Mouse (Mus musculus) CH12.LX (cell line): ENCODE results near the gene Lpin2. TPM values are rescaled to one million over a fixed set of nuclear protein-coding genes. Genes with fewer than 3 reads are reported as not detected.

Experiments
- DNase-seq: peaks from one replicate; pipeline ENCODE4 v3.0.0-alpha.2; 2013; ENCODE audit errors: extremely low read depth
- H3K27ac ChIP-seq: 2 replicates; pipeline ENCODE4 v1.5.1; 2012; ENCODE audit warnings: low read depth, mild to moderate bottlenecking, control low read depth, moderate library complexity; ENCODE audit not compliant: insufficient read depth
- H3K27me3 ChIP-seq: replicated peaks from 2 replicates; pipeline ENCODE3; 2012; ENCODE audit warnings: inconsistent platforms
- H3K36me3 ChIP-seq, 2 experiments: replicated peaks in 1 of 2; 2 replicates each; pipeline versions ENCODE3 to v1.6.1; 2012; ENCODE audit warnings: inconsistent platforms in 1 of 2, low read length in 1 of 2, mild to moderate bottlenecking in 1 of 2, mixed read lengths in 1 of 2, moderate library complexity in 1 of 2; ENCODE audit not compliant: control insufficient read depth in 1 of 2, insufficient read depth in 1 of 2
- H3K4me1 ChIP-seq, 2 experiments: 2 replicates each; pipeline ENCODE4 v1.6.1; 2012; ENCODE audit warnings: inconsistent platforms in 1 of 2, moderate library complexity in 1 of 2; ENCODE audit not compliant: insufficient read depth in 2 of 2, control insufficient read depth in 1 of 2
- H3K4me2 ChIP-seq: 2 replicates; pipeline ENCODE4 v1.6.1; 2012; ENCODE audit warnings: low read depth, mild to moderate bottlenecking, control low read depth; ENCODE audit not compliant: poor library complexity, insufficient read depth, severe bottlenecking
- H3K4me3 ChIP-seq, 3 experiments: fragments of 150-350 bp in 1 of 3; sonication (generic) in 1 of 3; replicated peaks in 1 of 3; 2 replicates each; pipeline versions ENCODE3 to v1.5.1; 2011 to 2012; ENCODE audit warnings: low read depth in 2 of 3, low read length in 2 of 3, mild to moderate bottlenecking in 2 of 3, moderate library complexity in 2 of 3, control low read depth in 1 of 3, improper control_type of control experiment in 1 of 3, inconsistent platforms in 1 of 3, mixed read lengths in 1 of 3; ENCODE audit not compliant: poor library complexity in 1 of 3
- H3K79me2 ChIP-seq: replicated peaks from 2 replicates; pipeline ENCODE4 v1.6.1; 2012; ENCODE audit warnings: mild to moderate bottlenecking, moderate library complexity; ENCODE audit not compliant: control insufficient read depth, poor library complexity, insufficient read depth, severe bottlenecking; ENCODE audit errors: extremely low read depth
- H3K9ac ChIP-seq: 2 replicates; pipeline ENCODE4 v1.6.1; 2012; ENCODE audit warnings: low read depth, mild to moderate bottlenecking, control low read depth, moderate library complexity; ENCODE audit not compliant: insufficient read depth
- H3K9me3 ChIP-seq: replicated peaks from 2 replicates; pipeline ENCODE3; 2012; ENCODE audit warnings: low read length, inconsistent platforms, mixed read lengths
- CHD2 ChIP-seq: IDR thresholded peaks from 2 replicates; pipeline ENCODE4 v1.6.1; 2011; ENCODE audit warnings: low read length, improper control_type of control experiment
- CTCF ChIP-seq, 2 experiments: IDR thresholded peaks in 1 of 2; conservative IDR thresholded peaks in 1 of 2; 2 replicates each; pipeline ENCODE4 v1.5.1; 2011 to 2012; ENCODE audit warnings: low read depth in 2 of 2, low read length in 2 of 2, improper control_type of control experiment in 1 of 2, inconsistent platforms in 1 of 2, mild to moderate bottlenecking in 1 of 2, moderate library complexity in 1 of 2
- ELF1 ChIP-seq: IDR thresholded peaks from 2 replicates; pipeline ENCODE4 v1.6.1; 2014; ENCODE audit warnings: low read depth, mild to moderate bottlenecking, inconsistent platforms, low read length, improper control_type of control experiment
- GABPA ChIP-seq: IDR thresholded peaks from 2 replicates; pipeline ENCODE4 v1.6.1; 2012; ENCODE audit warnings: low read depth, low read length, improper control_type of control experiment, inconsistent platforms; ENCODE audit not compliant: insufficient replicate concordance
- JUND ChIP-seq: conservative IDR thresholded peaks from 2 replicates; pipeline ENCODE4 v1.6.1; 2011; ENCODE audit warnings: low read depth, low read length, improper control_type of control experiment
- KAT2A ChIP-seq: IDR thresholded peaks from 2 replicates; pipeline ENCODE4 v1.6.1; 2012; ENCODE audit warnings: low read length, improper control_type of control experiment, inconsistent platforms; ENCODE audit not compliant: insufficient replicate concordance
- MAZ ChIP-seq: IDR thresholded peaks from 2 replicates; pipeline ENCODE4 v1.6.1; 2012; ENCODE audit warnings: low read depth, mild to moderate bottlenecking, inconsistent platforms, low read length, improper control_type of control experiment, moderate library complexity
- MEF2A ChIP-seq: IDR thresholded peaks from 2 replicates; pipeline ENCODE4 v1.6.1; 2014; ENCODE audit warnings: low read depth, mild to moderate bottlenecking, inconsistent platforms, low read length, improper control_type of control experiment, borderline replicate concordance
- MYC ChIP-seq: IDR thresholded peaks from 2 replicates; pipeline ENCODE4 v1.6.1; 2011; ENCODE audit warnings: low read depth, mild to moderate bottlenecking, improper control_type of control experiment, low read length
- NRF1 ChIP-seq: IDR thresholded peaks from 2 replicates; pipeline ENCODE4 v1.6.1; 2014; ENCODE audit warnings: low read depth, mild to moderate bottlenecking, inconsistent platforms, low read length, improper control_type of control experiment, moderate library complexity
- POLR2AphosphoS2 ChIP-seq: IDR thresholded peaks from 2 replicates; pipeline ENCODE4 v1.6.1; 2011; ENCODE audit warnings: low read depth, low read length, improper control_type of control experiment
- RAD21 ChIP-seq: IDR thresholded peaks from 2 replicates; pipeline ENCODE4 v1.6.1; 2011; ENCODE audit warnings: low read depth, mild to moderate bottlenecking, low read length, improper control_type of control experiment, moderate library complexity
- RCOR1 ChIP-seq: conservative IDR thresholded peaks from 2 replicates; pipeline ENCODE4 v1.6.1; 2012; ENCODE audit warnings: low read depth, mild to moderate bottlenecking, inconsistent platforms, low read length, improper control_type of control experiment
- SIN3A ChIP-seq: IDR thresholded peaks from 2 replicates; pipeline ENCODE4 v1.6.1; 2012; ENCODE audit warnings: low read length, improper control_type of control experiment, inconsistent platforms
- SMC3 ChIP-seq: IDR thresholded peaks from 2 replicates; pipeline ENCODE4 v1.6.1; 2011; ENCODE audit warnings: low read depth, low read length, improper control_type of control experiment
- TBP ChIP-seq: conservative IDR thresholded peaks from 2 replicates; pipeline ENCODE4 v1.6.1; 2011; ENCODE audit warnings: low read depth, low read length, improper control_type of control experiment
- UBTF ChIP-seq: IDR thresholded peaks from 2 replicates; pipeline ENCODE4 v1.6.1; 2012; ENCODE audit warnings: low read depth, mild to moderate bottlenecking, inconsistent platforms, low read length, improper control_type of control experiment, moderate library complexity
- USF2 ChIP-seq: conservative IDR thresholded peaks from 2 replicates; pipeline ENCODE4 v1.6.1; 2011; ENCODE audit warnings: low read depth, low read length, improper control_type of control experiment
- ZC3H11A ChIP-seq: IDR thresholded peaks from 2 replicates; pipeline ENCODE4 v1.6.1; 2012; ENCODE audit warnings: low read depth, mild to moderate bottlenecking, inconsistent platforms, low read length, improper control_type of control experiment
- ZKSCAN1 ChIP-seq: IDR thresholded peaks from 2 replicates; pipeline ENCODE4 v1.6.1; 2012; ENCODE audit warnings: low read depth, inconsistent platforms, low read length, improper control_type of control experiment, borderline replicate concordance
- ZNF384 ChIP-seq: IDR thresholded peaks from 2 replicates; pipeline ENCODE4 v1.6.1; 2012; ENCODE audit warnings: low read depth, low read length, improper control_type of control experiment, inconsistent platforms
- dilution Hi-C: fragments of 300-500 bp; cut with MboI; formaldehyde crosslinking; loops from 2 replicates; pipeline ENCODE4 v1.14.3; 2020; ENCODE audit warnings: low sequenced_read_pairs; ENCODE audit not compliant: extremely low pct_unique_long_range_greater_than_20kb, extremely low pct_ligation_motif_present
- in situ Hi-C: fragments of 300-500 bp; cut with MboI; formaldehyde crosslinking; loops from 3 replicates; pipeline ENCODE4 v1.14.3; 2019; ENCODE audit warnings: low sequenced_read_pairs, low pct_ligation_motif_present, low pct_unique_long_range_greater_than_20kb, mixed read lengths
- polyA plus RNA-seq: library from polyadenylated mRNA; unstranded; fragments of >175 nt; gene quantifications from 2 replicates; pipeline ENCODE4 v1.2.1, GENCODE M21; 2012; ENCODE audit warnings: low read depth; ENCODE audit not compliant: insufficient read length
- total RNA-seq, 2 experiments: library from RNA; depleted of rRNA; stranded (reverse); fragments of 300-350 nt in 1 of 2; fragments of >200 nt in 1 of 2; gene quantifications; 2 replicates each; pipeline ENCODE4 v1.2.3; 2012 to 2014

The Lpin2 gene
- total and polyA plus RNA-seq, 3 experiments: 25.4 to 31.4 (median 28.1) TPM

DNA sequence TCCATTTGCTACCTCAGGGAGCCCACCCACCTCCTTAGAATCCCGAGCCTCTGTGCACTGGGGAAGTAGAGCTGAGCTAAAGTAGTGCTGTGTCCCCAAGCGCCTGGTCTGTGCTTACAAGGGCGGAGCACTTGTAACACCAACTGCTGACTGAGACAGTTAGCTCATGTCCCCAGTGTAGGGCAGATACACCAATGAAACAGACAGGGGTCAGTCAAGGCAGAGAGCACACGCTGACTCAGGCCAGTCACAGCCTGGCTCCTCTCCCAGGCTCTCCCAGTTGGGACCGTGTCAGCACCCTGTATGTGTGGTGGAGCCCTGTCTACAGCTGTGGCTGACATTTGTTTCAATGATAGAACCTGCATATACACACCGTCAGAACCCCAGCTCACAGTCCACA lies 103.6 kb downstream of the Lpin2 start:
- no peak overlapping the region for H3K4me3 ChIP-seq
- no peaks in the 10 kb centered on the region for H3K36me3 ChIP-seq
- no peak overlapping the region for H3K9ac ChIP-seq
- H3K4me1 ChIP-seq: peaks cover 6 to 12% of the 10 kb centered on the region in 2 experiments; a peak in 3 of 4 replicates
- no peak overlapping the region for H3K4me2 ChIP-seq
- no peaks in the 10 kb centered on the region for H3K27me3 ChIP-seq
- no peaks in the 10 kb centered on the region for H3K79me2 ChIP-seq
- in situ Hi-C loops (no loop called here), dilution Hi-C loops (no loop called here)
- TF ChIP-seq RCOR1 (no peak), GABPA (no peak), ELF1 (no peak), SMC3 (no peak), ZC3H11A (no peak), NRF1 (no peak), ZNF384 (no peak), TBP (no peak), SIN3A (no peak), MEF2A (no peak), MAZ (no peak), USF2 (no peak), MYC (no peak), ZKSCAN1 (no peak), JUND (no peak), RAD21 (no peak), POLR2AphosphoS2 (no peak), UBTF (no peak), CTCF (conservative IDR thresholded peaks at IDR 0.05 in 1 of 2, IDR thresholded peaks at IDR 0.05 in 1 of 2; ENCODE audit: low read depth in 2 of 2, low read length in 2 of 2) (no peak), CHD2 (no peak)
- DNase-seq: no peak
- H3K9me3 ChIP-seq: no peaks in the 10 kb centered on the region
- no peak overlapping the region for H3K27ac ChIP-seq

DNA sequence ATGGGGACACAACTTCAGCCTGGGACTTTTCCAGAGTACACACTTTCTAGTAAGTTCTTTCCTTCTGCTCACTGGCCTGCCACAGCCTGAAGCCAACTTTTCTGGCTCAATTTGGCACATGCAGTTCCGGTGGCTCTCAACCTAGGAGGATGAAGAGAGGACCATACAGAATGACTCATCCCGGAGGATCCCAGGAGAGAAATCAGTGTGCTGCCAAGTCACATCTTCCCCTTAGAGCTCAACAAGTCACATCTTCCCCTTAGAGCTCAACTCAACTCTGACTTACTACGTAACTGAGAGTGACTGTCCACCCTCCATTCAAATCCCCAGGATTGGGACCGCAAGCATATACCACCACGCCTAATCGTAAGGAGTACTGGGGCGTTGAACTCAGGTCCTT lies 105.2 kb downstream of the Lpin2 start:
- H3K4me1 ChIP-seq: peaks cover 6 to 10% of the 10 kb centered on the region in 2 experiments; a peak in 3 of 4 replicates
- no peaks in the 10 kb centered on the region for H3K27me3 ChIP-seq
- in situ Hi-C loops: no loop called here
- dilution Hi-C loops: no loop called here
- no peaks in the 10 kb centered on the region for H3K9me3 ChIP-seq
- no peak overlapping the region for H3K4me2 ChIP-seq
- no peak overlapping the region for H3K27ac ChIP-seq
- no peak overlapping the region for H3K4me3 ChIP-seq
- no peaks in the 10 kb centered on the region for H3K79me2 ChIP-seq
- no peaks in the 10 kb centered on the region for H3K36me3 ChIP-seq
- TF ChIP-seq CHD2: no peak
- TF ChIP-seq KAT2A: no peak
- no peak for TF ChIP-seq UBTF
- TF ChIP-seq POLR2AphosphoS2: no peak
- TF ChIP-seq ZKSCAN1: no peak
- DNase-seq: no peak
- no peak overlapping the region for H3K9ac ChIP-seq
